Mouse (Mus musculus): ENCODE measurements at regions not wholly inside any gene's neighbourhood (a gene's known extent, or its start where the extent isn't known, plus 50 kb on each side); places are given as distances from the start of the nearest gene placed in this dataset.

DNA sequence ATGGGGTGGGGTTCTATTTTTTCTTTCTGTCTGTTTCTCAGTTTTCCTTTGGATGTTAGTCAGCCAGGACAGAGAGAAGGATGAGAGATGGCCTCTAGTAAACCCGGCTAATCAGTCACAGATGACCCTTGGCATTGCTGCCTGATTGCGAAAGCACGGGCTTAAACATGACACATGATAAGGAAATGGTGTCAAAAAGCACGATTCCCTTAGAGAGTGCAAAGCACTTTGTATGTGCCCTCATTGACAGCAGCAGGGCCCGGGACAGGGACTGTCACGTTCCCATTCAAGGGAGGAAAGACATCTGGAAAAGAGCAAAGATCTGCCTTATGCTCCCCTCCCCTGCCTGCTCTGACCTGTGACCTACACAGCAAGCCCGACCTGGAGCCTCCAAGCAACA, 234.1 kb downstream of the Foxo1 start:
- Histone ChIP-seq H3K9me3 (replicated peaks; ENCODE audit: control insufficient read depth, low read length) (no peaks in the 10 kb centered on the region), H3K4me1 (ENCODE audit: control insufficient read depth, insufficient read depth) (no peaks in the 10 kb centered on the region; the same call in 1 of the 2 replicates), H3K4me3 (ENCODE audit: low read depth, low read length) (no peak overlapping the region), H3K9ac (replicated peaks; ENCODE audit: low read depth, low read length) (no peak overlapping the region), H3K27ac (ENCODE audit: low read depth) (no peak overlapping the region), H3K27me3 (ENCODE audit: control insufficient read depth, insufficient read depth, low read length) (no peaks in the 10 kb centered on the region), H3K4me2 (ENCODE audit: low read depth, low read length) (no peak overlapping the region), H3K36me3 (replicated peaks; ENCODE audit: control insufficient read depth, insufficient read depth, low read length) (no peaks in the 10 kb centered on the region)
- no peak for TF ChIP-seq EP300 (IDR thresholded peaks at IDR 0.05; ENCODE audit: low read depth)
- no peak for TF ChIP-seq CTCF (IDR thresholded peaks at IDR 0.05; ENCODE audit: low read depth)
- DNase-seq (ENCODE audit: low spot score) (no peak), ATAC-seq (ENCODE audit: insufficient read depth, low read depth) (no peak; the same call in 1 of the 2 replicates)
- 31% methylated on average over 7 of the region's 7 CpGs for WGBS

DNA sequence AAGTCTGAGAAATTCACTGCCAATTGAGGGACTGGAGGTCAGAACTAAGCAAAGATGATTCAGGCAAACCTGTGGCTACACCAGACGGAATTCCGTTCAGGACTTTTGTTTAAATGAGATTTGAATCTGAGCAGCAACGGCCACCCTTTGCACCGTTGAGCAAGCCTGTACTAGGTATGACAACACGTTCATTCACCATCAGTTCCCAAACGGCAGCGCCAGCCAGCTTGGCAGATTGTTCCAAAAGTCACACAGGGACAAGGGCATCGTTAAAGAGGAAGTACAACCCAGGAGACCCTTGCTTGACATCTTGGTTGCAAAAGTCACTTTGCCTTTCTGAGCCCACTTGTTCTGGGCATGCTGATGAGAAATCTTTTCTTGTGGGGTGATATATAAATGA, 233.5 kb downstream of the Foxo1 start:
- H3K4me1 ChIP-seq (ENCODE audit: control insufficient read depth, insufficient read depth), result no peaks in the 10 kb centered on the region; the same call in 1 of the 2 replicates
- no peak for ATAC-seq (ENCODE audit: insufficient read depth, low read depth)
- no peak overlapping the region for H3K27ac ChIP-seq (ENCODE audit: low read depth)
- H3K36me3 ChIP-seq (replicated peaks; ENCODE audit: control insufficient read depth, insufficient read depth, low read length), result no peaks in the 10 kb centered on the region
- H3K27me3 ChIP-seq (ENCODE audit: control insufficient read depth, insufficient read depth, low read length), result no peaks in the 10 kb centered on the region
- TF ChIP-seq CTCF (IDR thresholded peaks at IDR 0.05; ENCODE audit: low read depth) (no peak), EP300 (IDR thresholded peaks at IDR 0.05; ENCODE audit: low read depth) (no peak)
- no peak for DNase-seq (ENCODE audit: low spot score)
- H3K4me2 ChIP-seq (ENCODE audit: low read depth, low read length), result no peak overlapping the region
- 80% methylated on average over 8 of the region's 8 CpGs for WGBS
- H3K9ac ChIP-seq (replicated peaks; ENCODE audit: low read depth, low read length), result no peak overlapping the region
- H3K9me3 ChIP-seq (replicated peaks; ENCODE audit: control insufficient read depth, low read length), result no peaks in the 10 kb centered on the region
- no peak overlapping the region for H3K4me3 ChIP-seq (ENCODE audit: low read depth, low read length)

DNA sequence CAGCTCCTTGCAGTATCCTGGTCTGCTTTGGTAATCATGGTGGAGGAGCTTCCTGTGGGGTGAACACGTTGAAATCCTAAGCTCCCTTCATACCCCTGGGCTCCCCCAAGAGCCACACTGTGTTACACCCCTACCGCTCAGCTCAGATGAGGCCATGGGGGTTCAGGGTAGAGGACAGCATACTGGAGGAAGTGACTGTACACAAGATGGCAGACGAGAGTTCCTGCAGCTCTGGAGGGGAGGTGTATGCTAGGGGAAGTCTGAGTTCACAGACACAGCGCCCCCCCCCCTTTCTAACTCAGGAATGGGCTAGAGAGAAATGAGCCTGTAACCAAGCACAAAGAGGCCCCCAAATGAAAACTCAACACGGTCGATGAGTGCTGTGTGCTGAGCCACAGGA, 231.9 kb downstream of the Foxo1 start:
- no peak for TF ChIP-seq CTCF (IDR thresholded peaks at IDR 0.05; ENCODE audit: low read depth)
- no peak for TF ChIP-seq EP300 (IDR thresholded peaks at IDR 0.05; ENCODE audit: low read depth)
- H3K4me3 ChIP-seq (ENCODE audit: low read depth, low read length), result no peak overlapping the region
- no peak overlapping the region for H3K27ac ChIP-seq (ENCODE audit: low read depth)
- 0 out of 2 replicates have a peak, but pooled peaks cover 3% of the 10 kb centered on the region for H3K27me3 ChIP-seq (ENCODE audit: control insufficient read depth, insufficient read depth, low read length)
- no peak overlapping the region for H3K9ac ChIP-seq (replicated peaks; ENCODE audit: low read depth, low read length)
- 74% methylated on average over 6 of the region's 6 CpGs for WGBS
- DNase-seq (ENCODE audit: low spot score) (no peak), ATAC-seq (ENCODE audit: insufficient read depth, low read depth) (no peak)
- H3K4me2 ChIP-seq (ENCODE audit: low read depth, low read length), result no peak overlapping the region
- no peaks in the 10 kb centered on the region; the same call in 1 of the 2 replicates for H3K4me1 ChIP-seq (ENCODE audit: control insufficient read depth, insufficient read depth)
- H3K9me3 ChIP-seq (replicated peaks; ENCODE audit: control insufficient read depth, low read length), result no peaks in the 10 kb centered on the region
- H3K36me3 ChIP-seq (replicated peaks; ENCODE audit: control insufficient read depth, insufficient read depth, low read length), result no peaks in the 10 kb centered on the region

DNA sequence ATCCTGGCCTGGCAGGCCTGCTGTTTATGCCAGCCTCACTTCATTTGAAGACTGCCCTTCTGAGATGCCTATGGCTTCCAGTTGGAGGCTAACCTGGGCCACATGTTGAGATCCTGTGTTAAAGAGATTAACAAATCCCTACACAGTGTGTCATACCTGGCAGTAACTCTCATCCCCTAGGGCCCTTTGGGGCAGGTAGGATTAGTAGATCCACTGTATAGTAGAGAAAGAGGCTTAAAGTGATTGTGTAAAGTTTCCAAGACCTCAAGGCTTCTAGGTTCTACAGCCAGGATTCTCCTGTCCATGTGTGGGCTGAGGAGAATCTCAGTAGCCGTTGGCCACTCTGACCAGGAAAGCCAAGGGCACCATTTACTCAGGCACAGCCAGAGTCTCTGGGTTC, 231.4 kb downstream of the Foxo1 start:
- no peaks in the 10 kb centered on the region for H3K36me3 ChIP-seq (replicated peaks; ENCODE audit: control insufficient read depth, insufficient read depth, low read length)
- WGBS, result 93% methylated on average over 1 of the region's 1 CpGs
- H3K4me2 ChIP-seq (ENCODE audit: low read depth, low read length), result no peak overlapping the region
- ATAC-seq (ENCODE audit: insufficient read depth, low read depth), result no peak
- no peak overlapping the region for H3K27ac ChIP-seq (ENCODE audit: low read depth)
- H3K4me1 ChIP-seq (ENCODE audit: control insufficient read depth, insufficient read depth), result no peaks in the 10 kb centered on the region; the same call in 1 of the 2 replicates
- H3K9me3 ChIP-seq (replicated peaks; ENCODE audit: control insufficient read depth, low read length), result no peaks in the 10 kb centered on the region
- no peak overlapping the region for H3K4me3 ChIP-seq (ENCODE audit: low read depth, low read length)
- H3K9ac ChIP-seq (replicated peaks; ENCODE audit: low read depth, low read length), result no peak overlapping the region
- no peak for DNase-seq (ENCODE audit: low spot score)
- 0 out of 2 replicates have a peak, but pooled peaks cover 5% of the 10 kb centered on the region for H3K27me3 ChIP-seq (ENCODE audit: control insufficient read depth, insufficient read depth, low read length)
- TF ChIP-seq CTCF (IDR thresholded peaks at IDR 0.05; ENCODE audit: low read depth), result no peak
- no peak for TF ChIP-seq EP300 (IDR thresholded peaks at IDR 0.05; ENCODE audit: low read depth)

DNA sequence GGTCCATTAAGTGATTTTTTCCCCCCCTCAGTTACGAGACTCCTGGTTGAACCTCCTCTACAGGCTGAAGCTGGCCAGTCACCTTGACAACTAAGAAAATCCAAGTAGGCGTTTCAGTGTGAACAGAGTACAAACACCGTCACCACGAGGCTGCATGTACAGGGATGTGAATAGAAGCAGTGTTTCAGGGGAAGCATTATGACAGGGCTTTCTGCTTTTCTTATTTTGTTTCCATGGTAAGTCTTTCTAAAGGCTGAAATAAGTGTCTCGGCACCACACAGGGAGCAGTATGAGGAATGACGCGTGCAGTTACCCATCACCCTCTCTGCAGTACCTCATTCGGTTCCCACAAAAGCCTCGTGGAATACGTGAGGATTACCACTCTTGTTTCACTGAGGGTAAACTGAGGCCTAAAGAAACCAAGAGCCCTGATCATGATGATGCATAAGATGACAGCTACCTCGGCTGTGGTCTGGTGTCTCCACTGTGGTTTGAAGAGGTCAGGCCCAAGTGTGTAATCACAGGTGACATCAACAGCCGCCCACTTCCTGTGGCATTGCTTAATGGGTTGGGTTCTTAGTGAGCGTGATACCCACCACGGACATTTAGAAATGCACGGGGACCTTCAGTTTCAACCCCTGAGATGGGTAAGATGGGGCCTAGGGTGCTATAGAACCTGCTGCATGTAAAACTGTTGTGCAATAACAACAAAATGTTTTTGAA, 230.5 kb downstream of the Foxo1 start:
- ATAC-seq (ENCODE audit: insufficient read depth, low read depth) (no peak), DNase-seq (ENCODE audit: low spot score) (no peak)
- H3K4me1 ChIP-seq (ENCODE audit: control insufficient read depth, insufficient read depth), result no peaks in the 10 kb centered on the region; the same call in 1 of the 2 replicates
- 85% methylated on average over 15 of the region's 15 CpGs for WGBS
- no peaks in the 10 kb centered on the region for H3K36me3 ChIP-seq (replicated peaks; ENCODE audit: control insufficient read depth, insufficient read depth, low read length)
- H3K4me3 ChIP-seq (ENCODE audit: low read depth, low read length), result no peak overlapping the region
- no peaks in the 10 kb centered on the region for H3K9me3 ChIP-seq (replicated peaks; ENCODE audit: control insufficient read depth, low read length)
- H3K9ac ChIP-seq (replicated peaks; ENCODE audit: low read depth, low read length), result no peak overlapping the region
- no peak overlapping the region for H3K4me2 ChIP-seq (ENCODE audit: low read depth, low read length)
- H3K27ac ChIP-seq (ENCODE audit: low read depth), result no peak overlapping the region
- 0 out of 2 replicates have a peak, but pooled peaks cover 5% of the 10 kb centered on the region for H3K27me3 ChIP-seq (ENCODE audit: control insufficient read depth, insufficient read depth, low read length)
- no peak for TF ChIP-seq EP300 (IDR thresholded peaks at IDR 0.05; ENCODE audit: low read depth)
- no peak for TF ChIP-seq CTCF (IDR thresholded peaks at IDR 0.05; ENCODE audit: low read depth)

DNA sequence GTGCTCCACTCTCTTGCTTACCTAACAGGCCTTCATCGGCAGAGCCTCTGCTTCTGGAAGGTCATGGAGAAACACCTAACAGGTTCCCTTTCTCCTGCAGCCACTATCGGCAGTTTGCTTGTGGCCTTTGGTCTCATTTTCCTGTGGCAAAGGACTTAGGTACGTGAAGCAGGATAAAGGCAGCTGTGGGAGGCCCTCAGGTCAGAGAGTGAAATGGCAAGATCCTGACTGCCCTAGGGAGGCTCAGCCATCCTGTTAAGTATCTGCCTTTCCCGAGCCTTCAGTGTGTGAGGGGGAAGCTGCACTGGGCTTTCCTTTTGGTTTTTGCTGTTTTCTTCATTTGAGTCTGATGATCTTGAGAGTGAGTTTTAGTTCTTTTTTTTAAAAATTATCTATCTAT, 228.8 kb downstream of the Foxo1 start:
- Histone ChIP-seq H3K9me3 (replicated peaks; ENCODE audit: control insufficient read depth, low read length) (no peaks in the 10 kb centered on the region), H3K4me3 (ENCODE audit: low read depth, low read length) (no peak overlapping the region), H3K36me3 (replicated peaks; ENCODE audit: control insufficient read depth, insufficient read depth, low read length) (no peaks in the 10 kb centered on the region), H3K9ac (replicated peaks; ENCODE audit: low read depth, low read length) (no peak overlapping the region), H3K27ac (ENCODE audit: low read depth) (no peak overlapping the region), H3K27me3 (ENCODE audit: control insufficient read depth, insufficient read depth, low read length) (0 out of 2 replicates have a peak, but pooled peaks cover 5% of the 10 kb centered on the region), H3K4me1 (ENCODE audit: control insufficient read depth, insufficient read depth) (no peaks in the 10 kb centered on the region), H3K4me2 (ENCODE audit: low read depth, low read length) (no peak overlapping the region)
- WGBS, result 80% methylated on average over 4 of the region's 4 CpGs
- ATAC-seq (ENCODE audit: insufficient read depth, low read depth) (no peak), DNase-seq (ENCODE audit: low spot score) (no peak)
- TF ChIP-seq EP300 (IDR thresholded peaks at IDR 0.05; ENCODE audit: low read depth), result no peak
- TF ChIP-seq CTCF (IDR thresholded peaks at IDR 0.05; ENCODE audit: low read depth), result no peak
